19 mouse cellular contexts compared by ENCODE assay signal in genomic region chr9:87055547-87056235, GRCm38 (mm10). TPM values are rescaled to one million over a fixed set of nuclear protein-coding genes. Genes with fewer than 3 reads are reported as not detected.
"Had no signal": no experiment of that assay in that cellular context is flagged by ENCODE, and none has a peak within 500 bp of the region (broad histone marks: within the 10 kb centered on the region; RNA-seq: fewer than 3 reads in every experiment).

No protein-coding gene starts in this region.

- DNase-seq: kidney, adult 11 months; kidney, adult 8-10 months; kidney, postnatal 10 days; kidney, postnatal 36 days; layer of hippocampus, postnatal 36 days; liver, embryonic 13.5 days; lung, adult 2 months; spleen, adult 18-20 months; thymus, adult 18-20 months; thymus, postnatal 36 days had no signal

RNA-seq across cellular contexts. Expression of gene Ripply2, which starts 40.4 kb away (rescaled TPM):
- total RNA-seq: liver, adult 2 months; megakaryocyte, adult 5-6 weeks had no signal
- polyA plus RNA-seq: limb, embryonic 11.5 days; limb, embryonic 14.5 days; liver, adult 2 months; liver, embryonic 13.5 days; liver, embryonic 16.5 days; lung, adult 2 months; lung, embryonic 16.5 days; macrophage; testis, adult 2 months; urinary bladder, adult 2 months had no signal
